ENCODE assay signal across 9 mouse cellular contexts in genomic region chr11:50236937-50237835, GRCm38 (mm10). TPM values are rescaled to one million over a fixed set of nuclear protein-coding genes. Genes with fewer than 3 reads are reported as not detected.
A peak's percentile ranks its signal among the peaks of the same experiment; 100 is the strongest.
DNase-seq lines count a peak whose midpoint lies in the region; ATAC-seq and TF ChIP-seq lines count a peak whose summit lies in the region.
"Had no signal": no experiment of that assay in that cellular context is flagged by ENCODE, and none has a peak within 500 bp of the region (broad histone marks: within the 10 kb centered on the region; RNA-seq: fewer than 3 reads in every experiment).

No protein-coding gene starts in this region.

- no peak for TF ChIP-seq CTCF in forebrain, postnatal 0 days (IDR thresholded peaks at IDR 0.05; ENCODE audit: low read depth)

- peak overlapping the region; percentile 71 for H3K27ac ChIP-seq in heart, embryonic 10.5 days
- no peak overlapping the region for H3K27ac ChIP-seq in forebrain, postnatal 0 days (ENCODE audit: low read depth, low read length)
- H3K27ac ChIP-seq in liver, embryonic 11.5 days (ENCODE audit: low read depth, low read length), result peak overlapping the region; percentile 41; the same call in 1 of the 2 replicates

- no peak for DNase-seq in heart, embryonic 10.5 days (ENCODE audit: low spot score)
- DNase-seq in heart, postnatal 14 days, result no peak
- DNase-seq in ES-CJ7 (ENCODE audit: low read depth, low spot score), result peak; percentile 40
- no peak for DNase-seq in forebrain, postnatal 0 days
- peak; percentile 54 for DNase-seq in liver, embryonic 11.5 days (ENCODE audit: low spot score)
- peak; percentile 40 for DNase-seq in testis, postnatal 14 days (ENCODE audit: low spot score)
- no peak for DNase-seq in layer of hippocampus, postnatal 25 days (ENCODE audit: extremely low spot score in 1 of 2, low spot score in 1 of 2)
- DNase-seq in right cerebral cortex, postnatal 25 days, result no peak

- H3K4me2 ChIP-seq in forebrain, postnatal 0 days (ENCODE audit: low read depth), result peak overlapping the region; percentile 99
- peak overlapping the region; percentile 98 for H3K4me2 ChIP-seq in liver, embryonic 11.5 days

- H3K27me3 ChIP-seq in heart, embryonic 10.5 days (ENCODE audit: insufficient read depth, poor library complexity, severe bottlenecking), result peaks cover 58% of the 10 kb centered on the region
- 0 out of 2 replicates have a peak, but pooled peaks cover 5% of the 10 kb centered on the region for H3K27me3 ChIP-seq in forebrain, postnatal 0 days (ENCODE audit: insufficient read depth, low read length)
- peaks cover 6% of the 10 kb centered on the region; the same call in 1 of the 2 replicates for H3K27me3 ChIP-seq in liver, embryonic 11.5 days (replicated peaks; ENCODE audit: control insufficient read depth, insufficient read depth, low read length)
- H3K27me3 ChIP-seq: Patski had no signal

- peaks cover 27% of the 10 kb centered on the region for H3K4me1 ChIP-seq in heart, embryonic 10.5 days
- peaks cover 9% of the 10 kb centered on the region for H3K4me1 ChIP-seq in forebrain, postnatal 0 days (ENCODE audit: insufficient read depth)
- peaks cover 31% of the 10 kb centered on the region for H3K4me1 ChIP-seq in liver, embryonic 11.5 days (replicated peaks; ENCODE audit: control insufficient read depth, insufficient read depth, low read length)

- 1% methylated on average over 66 of the region's 66 CpGs for WGBS in heart, embryonic 10.5 days
- 3% methylated on average over 66 of the region's 66 CpGs for WGBS in forebrain, postnatal 0 days
- 2% methylated on average over 66 of the region's 66 CpGs for WGBS in liver, embryonic 11.5 days

- intact Hi-C loops in heart, postnatal 14 days (cut with DNase I), result loop anchor here (2.0 kb wide), 2 partner anchors 56 to 128 kb away; partner anchors contain the start of gene Maml1

- peak; percentile 25; the same call in 1 of the 2 replicates for ATAC-seq in forebrain, postnatal 0 days
- ATAC-seq in liver, embryonic 11.5 days (replicated peaks; ENCODE audit: low FRiP score), result peak; percentile 16

- peak overlapping the region; percentile 51 for H3K9ac ChIP-seq in forebrain, postnatal 0 days
- peak overlapping the region; percentile 71 for H3K9ac ChIP-seq in liver, embryonic 11.5 days (ENCODE audit: low read depth, low read length)

- H3K9me3 ChIP-seq in heart, embryonic 10.5 days, result no peaks in the 10 kb centered on the region
- H3K9me3 ChIP-seq in forebrain, postnatal 0 days (ENCODE audit: low read length), result no peaks in the 10 kb centered on the region
- no peaks in the 10 kb centered on the region for H3K9me3 ChIP-seq in liver, embryonic 11.5 days (ENCODE audit: control insufficient read depth, low read length)

- H3K36me3 ChIP-seq in heart, embryonic 10.5 days, result peaks cover 28% of the 10 kb centered on the region
- peaks cover 32% of the 10 kb centered on the region for H3K36me3 ChIP-seq in forebrain, postnatal 0 days (ENCODE audit: insufficient read depth)
- peaks cover 21% of the 10 kb centered on the region for H3K36me3 ChIP-seq in liver, embryonic 11.5 days (ENCODE audit: control insufficient read depth, insufficient read depth, low read length)

- H3K4me3 ChIP-seq in heart, embryonic 10.5 days, result peak overlapping the region; percentile 75
- H3K4me3 ChIP-seq in forebrain, postnatal 0 days (ENCODE audit: low read depth, low read length), result peak overlapping the region; percentile 59
- peak overlapping the region; percentile 69 for H3K4me3 ChIP-seq in liver, embryonic 11.5 days (ENCODE audit: low read depth, low read length)

RNA-seq across cellular contexts. Expression of gene Ltc4s, which starts 1.2 kb away (rescaled TPM):
- polyA plus RNA-seq in heart, embryonic 10.5 days (2016; fragmentation: Nextera tagmentation; extraction: Ambion mirVana), result 0.42 and 0.60 TPM in 2 replicates
- total RNA-seq in heart, postnatal 14 days (2021), result 1 to 10 TPM; 7.4 to 8.7 TPM
- 1.5 and 6.1 TPM in 2 replicates for total RNA-seq in forebrain, postnatal 0 days (2014; rRNA removed)
- 6.1 TPM in 2 replicates for polyA plus RNA-seq in forebrain, postnatal 0 days (2015; fragmentation: Nextera tagmentation; extraction: Ambion mirVana)
- polyA plus RNA-seq in liver, embryonic 11.5 days (2014; fragmentation: Nextera tagmentation; extraction: Ambion mirVana), result 0.82 and 2.6 TPM in 2 replicates
- 10 to 100 TPM in 1 of 2 experiments, 1 to 10 TPM in 1; 8.8 to 11.2 TPM for total RNA-seq in layer of hippocampus, postnatal 25 days (2021)
- polyA plus RNA-seq: Patski had no signal

RNA-seq across cellular contexts. Expression of gene Mgat4b, which starts 26.5 kb away (rescaled TPM):
- 17.3 and 20.1 TPM in 2 replicates for polyA plus RNA-seq in heart, embryonic 10.5 days (2016; fragmentation: Nextera tagmentation; extraction: Ambion mirVana)
- total RNA-seq in heart, postnatal 14 days (2021), result 100 to 1,000 TPM in 1 of 2 experiments, 10 to 100 TPM in 1; 97.2 to 101 TPM
- 106 and 107 TPM in 2 replicates for total RNA-seq in forebrain, postnatal 0 days (2014; rRNA removed)
- 75.4 and 91.8 TPM in 2 replicates for polyA plus RNA-seq in forebrain, postnatal 0 days (2015; fragmentation: Nextera tagmentation; extraction: Ambion mirVana)
- 22.3 and 25.4 TPM in 2 replicates for polyA plus RNA-seq in liver, embryonic 11.5 days (2014; fragmentation: Nextera tagmentation; extraction: Ambion mirVana)
- 100 to 1,000 TPM; 108 to 113 TPM for total RNA-seq in layer of hippocampus, postnatal 25 days (2021)

RNA-seq across cellular contexts. Expression of gene Sqstm1, which starts 26.6 kb away (rescaled TPM):
- 193 TPM in 2 replicates for polyA plus RNA-seq in heart, embryonic 10.5 days (2016; fragmentation: Nextera tagmentation; extraction: Ambion mirVana)
- total RNA-seq in heart, postnatal 14 days (2021), result 100 to 1,000 TPM; 234 to 282 TPM
- 303 and 330 TPM in 2 replicates for total RNA-seq in forebrain, postnatal 0 days (2014; rRNA removed)
- 413 and 423 TPM in 2 replicates for polyA plus RNA-seq in forebrain, postnatal 0 days (2015; fragmentation: Nextera tagmentation; extraction: Ambion mirVana)
- 176 and 177 TPM in 2 replicates for polyA plus RNA-seq in liver, embryonic 11.5 days (2014; fragmentation: Nextera tagmentation; extraction: Ambion mirVana)
- 100 to 1,000 TPM; 421 to 453 TPM for total RNA-seq in layer of hippocampus, postnatal 25 days (2021)

RNA-seq across cellular contexts. Expression of gene Maml1, which starts 54.9 kb away (rescaled TPM):
- polyA plus RNA-seq in heart, embryonic 10.5 days (2016; fragmentation: Nextera tagmentation; extraction: Ambion mirVana), result 3.3 and 4.7 TPM in 2 replicates
- 10 to 100 TPM; 14.7 to 17.8 TPM for total RNA-seq in heart, postnatal 14 days (2021)
- 8.2 and 10.8 TPM in 2 replicates for total RNA-seq in forebrain, postnatal 0 days (2014; rRNA removed)
- 1.5 and 1.6 TPM in 2 replicates for polyA plus RNA-seq in forebrain, postnatal 0 days (2015; fragmentation: Nextera tagmentation; extraction: Ambion mirVana)
- 4.4 and 5.6 TPM in 2 replicates for polyA plus RNA-seq in liver, embryonic 11.5 days (2014; fragmentation: Nextera tagmentation; extraction: Ambion mirVana)
- total RNA-seq in layer of hippocampus, postnatal 25 days (2021), result 10 to 100 TPM; 10.4 to 11.6 TPM

Comparison
In these comparisons a context has a peak if more than half of its experiments do, and no peak if none do; other contexts are left out.
1. DNase-seq: peak in ES-CJ7 (single experiment), liver, embryonic 11.5 days (single experiment) and testis, postnatal 14 days (single experiment); none in heart, embryonic 10.5 days (single experiment), heart, postnatal 14 days (0 of 2), forebrain, postnatal 0 days (single experiment), layer of hippocampus, postnatal 25 days (0 of 2) and right cerebral cortex, postnatal 25 days (single experiment).
2. Peak in every context shown above with its lines, with median percentiles within 50 percentile points of each other: H3K4me3 ChIP-seq.